Mouse (Mus musculus): Measurements from ENCODE around the gene Mcts1. TPM values are rescaled to one million over a fixed set of nuclear protein-coding genes. Genes with fewer than 3 reads are reported as not detected.

Mcts1 gene
- polyA plus RNA-seq, 1 experiment: 12.4 TPM

GRCm38 (mm10) chrX:38653181-38653580 is 52.8 kb downstream of the Mcts1 start:
- DNase-seq: no peak
- 93% methylated on average over 1 of the region's 1 CpGs for WGBS
- H3K27me3 ChIP-seq (ENCODE audit: control insufficient read depth, insufficient read depth, low read length): no peaks in the 10 kb centered on the region
- H3K27ac ChIP-seq (ENCODE audit: control insufficient read depth, insufficient read depth, low read length): no peak overlapping the region
- H3K36me3 ChIP-seq (ENCODE audit: control insufficient read depth, insufficient read depth, low read length): no peaks in the 10 kb centered on the region
- H3K4me3 ChIP-seq (ENCODE audit: control insufficient read depth, insufficient read depth, low read length): no peak overlapping the region
- TF ChIP-seq POLR2A (IDR thresholded peaks at IDR 0.05; ENCODE audit: control insufficient read depth, extremely low read depth, insufficient read depth, low read length, poor library complexity): no peak
- TF ChIP-seq CTCF (IDR thresholded peaks at IDR 0.05; ENCODE audit: borderline replicate concordance, control insufficient read depth, extremely low read depth, insufficient read depth, low read length, poor library complexity): no peak
- no peaks in the 10 kb centered on the region for H3K4me1 ChIP-seq (replicated peaks; ENCODE audit: control insufficient read depth, insufficient read depth, low read length)

- WGBS: 92% methylated on average over 5 of the region's 5 CpGs
- H3K36me3 ChIP-seq (ENCODE audit: control insufficient read depth, insufficient read depth, low read length): no peaks in the 10 kb centered on the region
- H3K27ac ChIP-seq (ENCODE audit: control insufficient read depth, insufficient read depth, low read length): no peak overlapping the region
- no peak overlapping the region for H3K4me3 ChIP-seq (ENCODE audit: control insufficient read depth, insufficient read depth, low read length)
- H3K27me3 ChIP-seq (ENCODE audit: control insufficient read depth, insufficient read depth, low read length): no peaks in the 10 kb centered on the region
- H3K4me1 ChIP-seq (replicated peaks; ENCODE audit: control insufficient read depth, insufficient read depth, low read length): no peaks in the 10 kb centered on the region
- no peak for TF ChIP-seq CTCF (IDR thresholded peaks at IDR 0.05; ENCODE audit: borderline replicate concordance, control insufficient read depth, extremely low read depth, insufficient read depth, low read length, poor library complexity)
- no peak for TF ChIP-seq POLR2A (IDR thresholded peaks at IDR 0.05; ENCODE audit: control insufficient read depth, extremely low read depth, insufficient read depth, low read length, poor library complexity)
- no peak for DNase-seq
Observed at GRCm38 (mm10) chrX:38654681-38655080, 54.3 kb downstream of the Mcts1 start.

DNA sequence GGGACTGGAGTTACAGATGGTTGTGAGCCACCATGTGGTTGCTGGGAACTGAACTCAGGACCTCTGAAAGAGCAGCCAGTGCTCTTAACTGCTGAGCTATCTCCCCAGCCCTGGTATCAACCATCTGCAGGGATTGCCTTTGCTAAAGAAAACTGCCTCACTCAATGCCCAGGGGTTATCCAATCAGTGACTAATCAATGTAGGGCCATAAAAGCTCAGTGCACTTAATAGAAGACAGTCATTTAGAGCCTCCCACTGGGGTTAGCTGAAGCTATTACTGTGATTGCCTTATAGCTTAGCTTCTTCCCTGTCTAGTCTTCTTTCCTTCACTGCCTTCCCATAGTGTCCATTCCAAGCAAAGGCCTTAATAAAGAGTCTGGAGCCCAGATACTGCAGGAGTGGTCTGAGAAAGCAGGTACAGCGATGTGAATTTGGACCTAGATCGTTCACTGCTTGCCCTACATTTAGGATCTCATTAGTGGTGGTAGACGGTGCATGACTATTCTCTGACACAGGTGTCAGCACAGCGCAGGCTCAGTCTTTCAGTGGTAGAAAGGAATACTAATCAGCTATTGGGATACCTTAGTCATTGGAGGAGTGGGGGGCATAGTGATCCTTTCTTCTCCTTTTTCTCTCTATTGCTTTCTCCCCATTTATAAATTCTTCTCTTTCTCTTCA is 56.0 kb downstream of the Mcts1 start:
- Histone ChIP-seq H3K36me3 (ENCODE audit: control insufficient read depth, insufficient read depth, low read length) (no peaks in the 10 kb centered on the region), H3K4me3 (ENCODE audit: control insufficient read depth, insufficient read depth, low read length) (no peak overlapping the region), H3K4me1 (replicated peaks; ENCODE audit: control insufficient read depth, insufficient read depth, low read length) (no peaks in the 10 kb centered on the region), H3K27ac (ENCODE audit: control insufficient read depth, insufficient read depth, low read length) (no peak overlapping the region), H3K27me3 (ENCODE audit: control insufficient read depth, insufficient read depth, low read length) (no peaks in the 10 kb centered on the region)
- TF ChIP-seq CTCF (IDR thresholded peaks at IDR 0.05; ENCODE audit: borderline replicate concordance, control insufficient read depth, extremely low read depth, insufficient read depth, low read length, poor library complexity) (no peak), POLR2A (IDR thresholded peaks at IDR 0.05; ENCODE audit: control insufficient read depth, extremely low read depth, insufficient read depth, low read length, poor library complexity) (no peak)
- 94% methylated on average over 4 of the region's 4 CpGs for WGBS
- DNase-seq: no peak

Other genes starting within 250 kb of the Mcts1 start
- 47.3 and 58.9 TPM in 2 replicates for gene Lamp2, start 144.1 kb upstream of the Mcts1 start, polyA plus RNA-seq (2012; rRNA removed)
- gene Cul4b, start 24.4 kb upstream of the Mcts1 start, polyA plus RNA-seq (2012; rRNA removed): 6.9 and 8.1 TPM in 2 replicates
- gene C1galt1c1, start 34.5 kb downstream of the Mcts1 start, polyA plus RNA-seq (2012; rRNA removed): 4.6 and 5.8 TPM in 2 replicates
- gene 6030498E09Rik, start 172.1 kb downstream of the Mcts1 start, polyA plus RNA-seq (2012; rRNA removed): not detected in 2 replicates

All from thymus, adult 2 months (tissue).